Mouse (Mus musculus): ENCODE data around the gene Sobp.

The Sobp gene

DNA sequence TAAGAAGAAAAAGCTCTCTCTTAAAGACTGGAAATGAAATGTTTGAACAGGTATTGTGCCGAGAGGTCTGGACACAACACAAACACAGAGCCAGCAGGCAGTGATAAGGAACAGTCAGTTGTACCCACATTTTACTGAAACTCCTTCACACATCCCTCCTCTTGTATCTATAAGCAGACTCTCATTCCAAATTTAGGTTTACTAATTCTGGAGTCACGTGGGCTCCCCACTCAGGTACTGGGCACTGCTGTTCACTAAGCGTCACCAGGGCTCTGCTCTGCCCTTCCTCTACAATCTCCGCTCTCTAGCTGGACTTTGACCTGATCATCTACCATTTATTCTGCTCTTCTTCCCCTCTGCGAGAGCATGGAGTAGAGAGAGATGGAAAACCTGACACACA, 15.4 kb downstream of the Sobp start:
- no peak for DNase-seq

GRCm38 (mm10) chr10:43155046-43155560, 19.2 kb downstream of the Sobp start:
- DNase-seq, result peak; percentile 95

- DNase-seq, result no peak
These were observed 21.7 kb downstream of the Sobp start for GRCm38 (mm10) chr10:43152643-43153042.

GRCm38 (mm10) chr10:43148456-43148855, 25.9 kb downstream of the Sobp start:
- no peak for DNase-seq

- DNase-seq, result no peak
These were observed 31.2 kb downstream of the Sobp start for GRCm38 (mm10) chr10:43143173-43143572.

DNA sequence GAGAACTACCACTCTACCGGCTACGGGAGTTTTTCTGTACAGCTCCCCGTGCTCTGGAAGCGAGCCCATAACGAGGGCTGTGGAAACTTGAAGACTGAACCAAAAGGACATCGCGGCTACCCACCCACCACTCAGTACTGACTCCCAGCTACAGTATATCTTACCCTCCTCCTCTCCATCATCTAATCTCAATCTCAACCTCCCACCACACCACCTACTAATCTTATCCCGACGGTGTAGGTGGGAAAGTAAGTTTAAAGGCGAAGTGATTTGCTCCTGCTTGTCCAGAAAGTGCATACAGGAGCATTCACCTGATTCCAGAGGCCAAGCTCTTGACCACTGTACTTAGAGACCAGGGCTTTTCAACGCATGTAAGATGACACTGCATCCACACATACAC, 40.3 kb downstream of the Sobp start:
- DNase-seq, result no peak

DNA sequence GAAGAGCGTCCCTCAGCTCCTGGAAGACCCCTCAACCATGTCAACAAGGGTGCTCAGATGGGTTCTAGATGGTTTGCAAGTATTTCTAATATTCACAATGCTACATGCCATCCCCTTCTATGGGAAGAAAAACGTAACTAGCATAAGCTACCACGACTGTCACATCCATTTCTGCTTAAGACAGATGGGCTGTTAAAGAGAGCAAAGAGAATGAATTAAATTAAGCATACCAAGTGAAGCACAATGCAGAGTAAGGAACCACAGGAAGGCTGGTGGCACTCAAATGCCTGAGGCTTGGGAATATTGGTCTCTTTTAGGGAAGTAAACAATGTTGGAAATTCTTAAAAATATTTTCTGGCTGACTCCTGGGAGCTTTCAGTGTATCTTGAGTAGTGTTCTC, 45.6 kb downstream of the Sobp start:
- DNase-seq, result no peak

DNA sequence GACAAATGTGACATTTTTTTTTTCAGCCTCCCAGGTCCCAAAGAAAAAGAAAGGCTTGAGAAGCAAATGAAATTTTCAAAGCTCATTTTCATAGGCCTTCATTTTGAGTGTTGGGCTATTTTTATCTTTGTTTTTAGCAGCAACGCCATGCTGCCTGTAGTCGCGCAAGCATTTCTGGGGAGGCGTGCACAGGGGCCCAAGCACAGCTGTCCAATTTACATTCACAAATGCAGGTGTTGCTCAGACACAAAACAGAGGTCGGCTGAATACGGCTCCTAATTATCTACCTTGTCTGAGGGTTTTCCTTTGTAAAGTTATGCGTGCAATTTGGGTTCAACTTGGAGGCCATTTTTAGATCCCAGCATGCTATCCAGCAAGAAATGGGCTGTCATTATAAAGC, 49.8 kb downstream of the Sobp start:
- DNase-seq, result no peak

GRCm38 (mm10) chr10:43124156-43124555, 50.2 kb downstream of the Sobp start:
- no peak for DNase-seq

GRCm38 (mm10) chr10:43123422-43123821, 50.9 kb downstream of the Sobp start:
- no peak for DNase-seq

DNA sequence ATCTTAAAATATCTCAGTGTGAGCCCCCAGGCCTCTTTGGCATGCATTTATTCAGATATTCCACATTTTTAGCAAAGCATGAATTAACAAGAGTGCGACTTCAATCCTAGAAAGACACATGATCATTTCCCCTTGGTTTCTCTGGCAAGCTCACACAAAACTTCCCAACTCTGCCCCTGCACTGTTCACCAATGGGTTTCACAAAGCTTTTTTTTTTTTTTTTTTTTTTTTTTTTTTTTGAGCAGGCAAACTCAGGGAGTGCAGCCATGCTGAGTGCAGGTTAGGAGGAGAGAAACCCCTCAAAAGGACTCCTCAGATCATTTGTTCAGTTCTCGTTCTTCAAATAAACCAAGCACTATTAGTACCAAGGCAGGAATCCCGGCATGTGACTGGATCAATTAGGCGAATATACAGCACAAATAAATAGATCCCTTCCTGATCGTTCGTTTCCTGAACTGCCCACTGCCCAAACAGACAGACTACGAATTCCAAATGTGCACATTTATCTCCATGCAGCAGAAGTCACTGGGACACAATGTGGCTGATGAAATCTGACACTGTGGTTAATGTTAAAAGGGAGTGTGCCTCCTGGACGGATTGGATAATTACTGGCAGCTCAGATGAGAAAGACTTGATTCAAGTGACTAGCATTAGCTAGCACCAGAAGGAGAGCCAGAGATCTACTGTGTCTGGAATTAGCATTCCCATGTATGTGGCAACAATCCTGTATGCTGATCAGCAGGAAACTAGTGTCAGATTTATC, 53.5 kb downstream of the Sobp start:
- peak; percentile 33 for DNase-seq

- DNase-seq, result no peak
These were observed 58.0 kb downstream of the Sobp start for GRCm38 (mm10) chr10:43116083-43116927.

DNA sequence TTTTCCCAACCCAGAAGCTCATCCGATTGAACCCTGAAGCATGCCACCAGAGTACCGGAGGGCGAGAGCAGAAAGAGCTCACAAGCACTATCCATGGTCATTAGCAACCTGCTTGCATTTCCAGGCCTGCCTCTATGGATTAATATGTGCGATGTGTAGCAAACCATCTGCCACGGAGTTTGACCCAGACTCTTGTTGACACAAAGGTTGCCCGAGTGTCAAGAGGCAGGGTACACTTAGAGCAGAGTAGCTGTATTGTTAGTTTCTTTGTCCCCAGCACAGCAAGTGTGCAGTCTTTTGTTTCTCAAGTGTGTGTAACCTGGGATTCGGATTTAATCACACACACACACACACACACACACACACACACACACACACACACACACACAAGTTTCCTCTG, 62.0 kb downstream of the Sobp start:
- peak; percentile 42 for DNase-seq

GRCm38 (mm10) chr10:43106616-43107015, 67.7 kb downstream of the Sobp start:
- DNase-seq, result no peak

DNA sequence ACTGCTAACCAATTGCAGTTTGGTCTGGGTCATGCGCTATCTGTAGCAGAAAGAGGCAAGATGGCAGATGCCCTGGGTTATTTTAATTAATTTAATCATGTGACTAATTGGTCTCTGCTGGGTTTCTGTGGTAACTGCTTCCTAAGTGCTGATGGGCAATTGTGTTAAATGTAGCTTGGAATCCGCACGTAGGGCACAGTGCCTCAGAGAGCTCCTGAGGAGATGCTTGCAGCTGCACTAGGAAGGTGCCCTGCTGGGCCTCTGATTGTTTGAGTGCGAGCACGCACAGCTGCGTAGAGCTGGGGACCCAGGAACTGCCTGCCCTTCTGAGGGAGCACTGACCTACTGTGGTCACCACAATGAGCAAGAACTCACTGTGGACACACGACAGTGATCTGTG, 68.1 kb downstream of the Sobp start:
- peak; percentile 46 for DNase-seq

- peak; percentile 32 for DNase-seq
These were observed 73.8 kb downstream of the Sobp start for GRCm38 (mm10) chr10:43100513-43100912.

DNA sequence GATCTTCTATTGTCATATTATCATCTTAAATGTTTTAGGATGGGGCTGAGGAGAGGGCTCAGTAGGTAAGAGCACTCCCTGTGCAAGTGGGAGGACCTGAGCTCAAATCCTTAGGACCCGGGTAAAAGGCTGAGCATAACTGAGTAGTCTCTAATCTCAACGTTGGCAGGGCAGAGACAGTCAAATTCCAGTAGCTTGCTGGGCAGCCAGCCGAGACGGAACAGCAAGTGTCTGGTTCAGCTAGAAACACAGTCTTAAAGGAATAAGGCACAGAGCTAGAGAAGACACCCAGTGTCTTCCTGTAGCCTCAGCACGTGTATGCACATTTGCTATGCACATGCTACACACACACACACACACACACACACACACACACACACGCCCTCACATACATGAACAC, 75.1 kb downstream of the Sobp start:
- DNase-seq, result no peak

- DNase-seq, result no peak
These were observed 76.6 kb downstream of the Sobp start for GRCm38 (mm10) chr10:43097755-43098154.

DNA sequence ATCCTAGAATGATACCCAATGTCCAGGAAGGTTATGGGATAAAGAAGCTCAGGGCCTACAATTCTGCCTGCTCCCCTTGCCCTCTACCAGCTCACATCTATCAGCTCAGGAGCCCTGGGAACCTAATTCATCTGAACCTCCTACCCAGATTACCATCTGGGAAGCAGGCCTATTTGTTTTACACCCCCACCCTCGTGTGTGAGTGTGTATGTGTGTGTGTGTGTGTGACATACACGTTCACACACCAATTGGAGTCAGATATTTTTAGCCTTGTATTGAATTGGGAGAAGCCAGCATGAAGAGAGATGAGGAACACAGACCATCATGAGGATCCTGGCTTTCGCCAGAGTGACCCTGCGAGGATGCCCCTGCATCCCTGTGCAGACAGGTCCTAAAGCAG, 77.7 kb downstream of the Sobp start:
- no peak for DNase-seq

DNA sequence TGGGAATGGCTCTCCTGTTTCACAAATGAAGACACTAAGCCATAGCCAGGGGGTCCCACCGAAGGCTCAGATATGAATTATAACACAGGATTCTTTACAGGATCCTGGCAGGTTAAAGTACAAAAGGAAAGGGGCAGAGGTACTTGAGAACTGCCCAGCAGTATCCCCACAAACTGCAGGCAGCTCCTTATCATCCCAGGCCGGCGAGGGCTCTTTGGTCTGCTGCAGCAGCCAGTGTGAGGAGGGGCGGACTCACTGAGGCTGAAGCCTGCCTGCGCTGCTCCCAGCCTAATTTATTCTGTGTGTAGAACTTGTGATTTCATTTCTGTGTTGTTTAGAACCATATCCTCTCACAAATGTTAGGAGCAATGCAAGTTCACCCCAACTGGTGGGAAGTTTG, 79.8 kb downstream of the Sobp start:
- peak; percentile 59 for DNase-seq

DNA sequence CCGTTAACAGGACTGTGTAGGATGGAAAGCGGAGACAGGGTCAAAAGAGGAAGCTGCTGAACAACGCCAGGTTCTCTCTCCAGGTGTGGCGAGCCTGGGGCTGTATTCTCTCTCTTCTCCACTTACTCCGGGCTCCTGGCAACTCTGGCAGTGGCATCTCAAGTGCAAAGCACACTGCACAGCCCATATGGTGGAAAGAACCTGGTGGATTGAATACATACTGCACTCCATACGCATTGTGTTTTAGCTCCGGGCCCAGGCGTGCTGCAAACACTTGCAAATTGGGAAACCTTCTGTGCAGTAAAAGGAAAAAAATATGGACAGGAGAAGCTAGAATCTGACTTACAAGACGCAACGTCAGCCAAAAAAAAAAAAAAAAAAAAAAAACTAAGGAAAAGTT, 80.9 kb downstream of the Sobp start:
- DNase-seq, result no peak

- DNase-seq, result no peak
These were observed 84.3 kb downstream of the Sobp start for GRCm38 (mm10) chr10:43090040-43090439.

GRCm38 (mm10) chr10:43087421-43087820, 86.9 kb downstream of the Sobp start:
- DNase-seq, result no peak

GRCm38 (mm10) chr10:43086888-43087287, 87.4 kb downstream of the Sobp start:
- no peak for DNase-seq
